Mouse (Mus musculus) spleen, embryonic (tissue): ENCODE results near the gene Gm7137.
"Not testable (repeated sequence)": the region's sequence is repeated elsewhere in the genome, so short reads cannot be mapped to it uniquely, and the experiment has no call there.

Experiments used
- CTCF ChIA-PET: fragments of 350-600 bp; sonication (Branson Sonifier 250); formaldehyde crosslinking; loops from one replicate; lab custom pipeline; 2022; lab: Charles Lee

The Gm7137 gene

GRCm38 (mm10) chr10:77752312-77752711 lies 35.7 kb downstream of the Gm7137 start:
- CTCF ChIA-PET: not testable (repeated sequence)

- CTCF ChIA-PET: not testable (repeated sequence)
Measured at GRCm38 (mm10) chr10:77751254-77751653, 36.7 kb downstream of the Gm7137 start, which contains the start of gene Gm9736. TSS of gene Gm9736 (minus strand) at chr10:77751354.

DNA sequence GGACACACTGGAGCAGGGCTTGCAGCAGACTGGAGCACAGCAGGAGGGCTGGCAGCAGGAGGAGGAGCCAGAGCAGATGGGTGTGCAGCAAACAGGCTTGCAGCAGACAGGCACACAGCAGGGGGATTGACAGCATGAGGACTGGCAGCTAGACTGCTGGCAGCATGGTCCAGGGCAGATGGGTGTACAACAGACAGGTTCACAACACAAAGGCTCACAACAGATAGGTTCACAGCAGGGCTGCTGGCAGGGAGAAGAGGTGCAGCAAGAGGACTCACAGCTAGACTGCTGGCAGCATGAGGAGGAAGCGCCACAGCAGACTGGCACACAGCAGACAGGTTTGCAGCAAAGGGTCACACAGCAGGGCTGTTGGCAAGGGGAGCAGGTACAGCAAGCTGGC lies 37.3 kb downstream of the Gm7137 start:
- CTCF ChIA-PET: not testable (repeated sequence)

- CTCF ChIA-PET: not testable (repeated sequence)
Measured at GRCm38 (mm10) chr10:77741924-77742688, 45.9 kb downstream of the Gm7137 start, which contains the start of gene Gm18596. TSS of gene Gm18596 (minus strand) at chr10:77742638.

DNA sequence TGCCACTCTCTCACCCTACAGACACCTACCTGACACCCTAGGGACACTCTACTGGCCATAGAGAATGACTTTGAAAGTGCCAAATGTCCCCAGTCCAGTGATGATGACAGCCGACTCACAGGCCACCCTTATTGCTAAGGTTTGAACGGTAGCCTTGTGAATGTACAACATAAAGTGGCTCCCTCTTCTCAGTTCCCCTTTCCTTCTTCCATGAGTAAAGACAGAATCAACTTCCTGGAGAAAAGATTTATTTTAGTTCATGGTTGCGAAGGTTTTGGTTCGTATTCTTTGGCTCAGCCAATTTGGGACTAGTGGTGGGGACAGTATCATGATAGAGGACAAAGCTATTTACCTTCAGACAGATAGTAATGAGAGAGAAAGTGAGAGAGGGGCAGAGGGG lies 49.1 kb downstream of the Gm7137 start:
- CTCF ChIA-PET: no interaction called here
